Mouse (Mus musculus) left cerebral cortex, postnatal 4 days (tissue): Measurements from ENCODE around the gene Lrrc20. TPM values are rescaled to one million over a fixed set of nuclear protein-coding genes. Genes with fewer than 3 reads are reported as not detected.

ENCODE experiments used
- DNase-seq: peaks from one replicate; pipeline ENCODE4 v3.0.0-alpha.2; 2022
- intact Hi-C: fragments of 180-260 bp; cut with DNase I; formaldehyde crosslinking; loops from one replicate; pipeline ENCODE4 v1.15.1; 2025
- total RNA-seq, 2 experiments: library from RNA; stranded (reverse); gene quantifications; 2 replicates each; pipeline ENCODE4 v1.2.3; 2021

Gene Lrrc20
- total RNA-seq, 2 experiments from 2014 or later = 20.0 to 22.1 TPM

- no peak for DNase-seq
- intact Hi-C loops = no loop called here
Measured at GRCm38 (mm10) chr10:61468900-61469299, 6.7 kb upstream of the Lrrc20 start.

GRCm38 (mm10) chr10:61473640-61474039 lies 2.0 kb upstream of the Lrrc20 start:
- intact Hi-C loops = no loop called here
- DNase-seq = no peak

GRCm38 (mm10) chr10:61474344-61474743 lies 1.3 kb upstream of the Lrrc20 start:
- no peak for DNase-seq
- intact Hi-C loops = no loop called here

- DNase-seq = no peak
- intact Hi-C loops = no loop called here
Measured at GRCm38 (mm10) chr10:61476440-61477165, 1.0 kb downstream of the Lrrc20 start.

- intact Hi-C loops = no loop called here
- no peak for DNase-seq
Measured at GRCm38 (mm10) chr10:61479461-61479860, 3.9 kb downstream of the Lrrc20 start.

GRCm38 (mm10) chr10:61479927-61480326 lies 4.3 kb downstream of the Lrrc20 start:
- intact Hi-C loops = no loop called here
- no peak for DNase-seq

GRCm38 (mm10) chr10:61480488-61480887 lies 4.9 kb downstream of the Lrrc20 start:
- intact Hi-C loops = no loop called here
- DNase-seq = no peak

- no peak for DNase-seq
- intact Hi-C loops = no loop called here
Measured at GRCm38 (mm10) chr10:61482771-61483170, 7.2 kb downstream of the Lrrc20 start.

GRCm38 (mm10) chr10:61484801-61485200 lies 9.2 kb downstream of the Lrrc20 start:
- intact Hi-C loops = no loop called here
- no peak for DNase-seq

GRCm38 (mm10) chr10:61486551-61487339 lies 11.1 kb downstream of the Lrrc20 start:
- DNase-seq = no peak
- intact Hi-C loops = no loop called here

GRCm38 (mm10) chr10:61488522-61489110 lies 13.0 kb downstream of the Lrrc20 start:
- intact Hi-C loops = no loop called here
- no peak for DNase-seq

GRCm38 (mm10) chr10:61491573-61491972 lies 16.0 kb downstream of the Lrrc20 start:
- intact Hi-C loops = loop anchor here (5.0 kb wide), 1 partner anchor 111 kb away; no protein-coding TSS in a partner anchor
- no peak for DNase-seq

- intact Hi-C loops = loop anchor here (5.0 kb wide), 1 partner anchor 110 kb away; no protein-coding TSS in a partner anchor
- DNase-seq = peak; percentile 83
Measured at GRCm38 (mm10) chr10:61492040-61492439, 16.4 kb downstream of the Lrrc20 start.

- intact Hi-C loops = no loop called here
- no peak for DNase-seq
Measured at GRCm38 (mm10) chr10:61495461-61495860, 19.9 kb downstream of the Lrrc20 start.

GRCm38 (mm10) chr10:61496231-61496630 lies 20.6 kb downstream of the Lrrc20 start:
- DNase-seq = peak; percentile 54
- intact Hi-C loops = no loop called here

GRCm38 (mm10) chr10:61499505-61500466 lies 24.2 kb downstream of the Lrrc20 start:
- intact Hi-C loops = no loop called here
- no peak for DNase-seq

GRCm38 (mm10) chr10:61500756-61501155 lies 25.2 kb downstream of the Lrrc20 start:
- no peak for DNase-seq
- intact Hi-C loops = no loop called here

GRCm38 (mm10) chr10:61504073-61504472 lies 28.5 kb downstream of the Lrrc20 start:
- DNase-seq = no peak
- intact Hi-C loops = no loop called here

GRCm38 (mm10) chr10:61506381-61507200 lies 31.0 kb downstream of the Lrrc20 start:
- intact Hi-C loops = no loop called here
- no peak for DNase-seq

GRCm38 (mm10) chr10:61509873-61510272 lies 34.3 kb downstream of the Lrrc20 start:
- intact Hi-C loops = no loop called here
- DNase-seq = no peak
